Mouse (Mus musculus) heart, adult 9 months (tissue): ENCODE results near the gene Lrmda.
"Not testable (repeated sequence)": the region's sequence is repeated elsewhere in the genome, so short reads cannot be mapped to it uniquely, and the experiment has no call there.

Experiments used
- DNase-seq, 2 experiments: peaks; one replicate each; pipeline ENCODE4 v3.0.0; 2022; ENCODE audit warnings: low spot score in 2 of 2

The Lrmda gene

GRCm38 (mm10) chr14:22587285-22587957 lies 567.9 kb downstream of the Lrmda start:
- DNase-seq, result no peak

GRCm38 (mm10) chr14:22587958-22588296 lies 568.4 kb downstream of the Lrmda start:
- no peak for DNase-seq

- not testable (repeated sequence) for DNase-seq
Measured at GRCm38 (mm10) chr14:22588394-22588793, 568.9 kb downstream of the Lrmda start.

DNA sequence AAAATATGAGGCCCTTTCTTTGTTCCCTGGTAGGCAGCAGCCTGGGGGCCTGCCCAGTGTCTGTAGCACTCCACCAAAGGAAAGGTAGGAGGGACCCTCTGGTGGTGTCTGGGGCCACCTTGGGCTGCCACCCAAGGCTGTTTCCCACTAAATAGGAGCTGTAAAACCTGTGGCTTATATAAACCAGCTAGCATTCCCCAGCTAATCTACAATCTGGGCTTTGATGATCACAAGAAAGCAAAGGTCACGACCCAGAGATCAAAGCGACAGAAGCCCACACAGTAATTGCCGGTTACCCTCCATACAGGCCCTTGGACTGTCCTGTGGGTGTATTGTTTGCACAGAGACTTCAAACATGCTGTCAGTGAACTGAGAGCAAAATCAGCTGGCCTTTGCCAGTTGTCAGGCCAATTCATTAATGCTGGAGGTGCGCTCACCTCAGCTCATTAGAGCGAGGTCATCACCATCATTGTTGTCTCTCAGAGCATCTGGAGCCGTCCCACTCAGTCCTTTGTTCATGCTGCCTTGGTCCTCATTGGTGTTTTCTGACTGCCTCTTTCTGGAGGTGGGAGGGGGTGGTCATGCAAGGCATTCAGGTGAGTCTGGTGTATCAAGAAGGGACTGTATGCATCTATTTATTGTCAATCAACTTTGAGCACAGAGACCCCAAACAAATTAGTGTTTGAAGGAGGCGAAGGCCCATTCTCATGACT lies 570.1 kb downstream of the Lrmda start:
- DNase-seq, result no peak

- DNase-seq, result no peak
Measured at GRCm38 (mm10) chr14:22591186-22591585, 571.7 kb downstream of the Lrmda start.

- no peak for DNase-seq
Measured at GRCm38 (mm10) chr14:22597508-22597907, 578.0 kb downstream of the Lrmda start.

DNA sequence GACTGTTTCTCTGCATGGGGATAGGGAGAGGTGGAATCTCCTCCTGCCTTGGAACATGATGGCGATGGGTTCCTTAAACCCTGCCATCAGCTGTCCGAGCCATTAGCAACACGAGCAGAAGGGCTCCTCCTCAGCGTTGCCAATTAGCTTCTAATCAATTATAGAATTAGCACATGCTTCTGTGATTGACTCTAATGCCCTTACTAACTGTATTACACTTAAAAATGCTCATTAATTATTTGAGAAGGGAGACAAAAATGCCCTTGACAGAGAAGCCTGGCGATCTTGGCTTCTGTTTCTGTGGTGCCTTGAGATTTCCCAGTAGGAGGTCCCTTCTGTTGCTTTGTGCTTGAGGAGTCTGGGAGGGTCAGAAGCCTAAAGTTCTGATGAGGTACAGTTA lies 579.1 kb downstream of the Lrmda start:
- DNase-seq, result no peak

DNA sequence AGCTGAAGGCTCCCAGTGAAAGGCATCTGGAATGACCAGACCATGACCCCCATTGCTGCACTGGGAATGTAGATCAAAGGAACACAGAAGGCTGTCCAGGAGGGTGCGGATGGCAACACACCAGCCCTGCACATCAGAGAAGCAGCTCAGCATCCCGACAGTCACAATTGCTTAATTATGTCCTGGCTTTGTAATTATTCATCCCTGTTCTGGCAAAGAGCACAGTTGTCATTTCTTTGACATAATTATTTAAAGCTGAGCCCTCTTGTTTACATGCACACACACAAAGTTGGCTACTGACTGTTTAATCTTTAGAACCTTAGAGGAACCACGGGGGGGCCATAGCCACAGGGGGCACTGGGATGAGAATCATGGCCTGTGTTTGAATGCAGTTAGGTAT lies 580.7 kb downstream of the Lrmda start:
- no peak for DNase-seq

- no peak for DNase-seq
Measured at GRCm38 (mm10) chr14:22602308-22602707, 582.8 kb downstream of the Lrmda start.

GRCm38 (mm10) chr14:22608599-22608998 lies 589.1 kb downstream of the Lrmda start:
- no peak for DNase-seq

- DNase-seq, result no peak
Measured at GRCm38 (mm10) chr14:22609261-22610245, 590.0 kb downstream of the Lrmda start.

DNA sequence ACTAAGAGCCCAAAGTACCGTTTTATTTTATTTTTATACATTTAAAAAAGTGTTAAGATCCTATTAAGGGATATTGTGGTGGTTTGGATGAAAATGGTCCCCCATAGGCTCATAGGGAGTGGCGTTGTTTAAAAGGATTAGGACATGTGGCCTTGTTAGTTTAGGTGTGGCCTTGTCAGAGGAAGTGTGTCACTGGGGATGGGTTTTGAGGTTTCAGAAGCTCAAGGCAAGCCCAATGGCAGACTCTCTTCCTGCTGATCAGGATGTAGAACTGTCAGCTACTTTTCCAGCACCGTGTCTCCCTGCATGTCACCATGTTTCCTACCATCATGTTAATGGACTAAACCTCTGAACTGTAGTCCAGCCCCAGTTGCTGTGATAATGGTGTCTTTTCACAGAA lies 591.5 kb downstream of the Lrmda start:
- no peak for DNase-seq

- no peak for DNase-seq
Measured at GRCm38 (mm10) chr14:22620191-22620590, 600.7 kb downstream of the Lrmda start.

DNA sequence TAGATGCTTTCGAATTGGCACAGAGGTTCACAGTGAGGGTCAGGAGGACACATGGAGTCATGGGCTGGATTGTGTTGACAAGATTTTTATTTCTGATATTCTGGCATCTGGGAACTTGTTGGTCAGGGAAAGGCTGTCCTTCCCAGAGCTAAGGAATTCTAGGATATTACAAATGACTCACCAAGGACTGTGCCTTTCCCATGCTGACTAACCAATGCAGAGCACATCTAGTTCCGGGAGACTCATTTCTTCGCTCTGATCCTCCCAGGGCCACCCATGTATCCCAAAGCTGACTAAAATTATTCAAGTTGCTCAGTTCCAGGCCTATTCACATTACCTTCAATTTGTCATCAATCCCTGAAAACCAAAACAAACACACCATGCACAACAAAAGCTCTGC lies 602.4 kb downstream of the Lrmda start:
- DNase-seq, result no peak

GRCm38 (mm10) chr14:22627105-22627829 lies 607.8 kb downstream of the Lrmda start:
- DNase-seq, result no peak

GRCm38 (mm10) chr14:22630361-22630867 lies 610.9 kb downstream of the Lrmda start:
- no peak for DNase-seq

GRCm38 (mm10) chr14:22633612-22634011 lies 614.1 kb downstream of the Lrmda start:
- DNase-seq, result no peak

- DNase-seq, result no peak
Measured at GRCm38 (mm10) chr14:22643494-22643893, 624.0 kb downstream of the Lrmda start.

- peak; percentile 50 to 86 for DNase-seq
Measured at GRCm38 (mm10) chr14:22647879-22648611, 628.5 kb downstream of the Lrmda start.

- no peak for DNase-seq
Measured at GRCm38 (mm10) chr14:22649411-22649911, 629.9 kb downstream of the Lrmda start.
